Mouse (Mus musculus) layer of hippocampus, adult 9-10 months (tissue): ENCODE measurements around the gene Il17re.

Experiments used
- DNase-seq: peaks from one replicate; pipeline ENCODE4 v3.0.0; 2022; ENCODE audit warnings: low spot score

The Il17re gene

GRCm38 (mm10) chr6:113489410-113489809, 31.1 kb downstream of the Il17re start:
- DNase-seq, result no peak

DNA sequence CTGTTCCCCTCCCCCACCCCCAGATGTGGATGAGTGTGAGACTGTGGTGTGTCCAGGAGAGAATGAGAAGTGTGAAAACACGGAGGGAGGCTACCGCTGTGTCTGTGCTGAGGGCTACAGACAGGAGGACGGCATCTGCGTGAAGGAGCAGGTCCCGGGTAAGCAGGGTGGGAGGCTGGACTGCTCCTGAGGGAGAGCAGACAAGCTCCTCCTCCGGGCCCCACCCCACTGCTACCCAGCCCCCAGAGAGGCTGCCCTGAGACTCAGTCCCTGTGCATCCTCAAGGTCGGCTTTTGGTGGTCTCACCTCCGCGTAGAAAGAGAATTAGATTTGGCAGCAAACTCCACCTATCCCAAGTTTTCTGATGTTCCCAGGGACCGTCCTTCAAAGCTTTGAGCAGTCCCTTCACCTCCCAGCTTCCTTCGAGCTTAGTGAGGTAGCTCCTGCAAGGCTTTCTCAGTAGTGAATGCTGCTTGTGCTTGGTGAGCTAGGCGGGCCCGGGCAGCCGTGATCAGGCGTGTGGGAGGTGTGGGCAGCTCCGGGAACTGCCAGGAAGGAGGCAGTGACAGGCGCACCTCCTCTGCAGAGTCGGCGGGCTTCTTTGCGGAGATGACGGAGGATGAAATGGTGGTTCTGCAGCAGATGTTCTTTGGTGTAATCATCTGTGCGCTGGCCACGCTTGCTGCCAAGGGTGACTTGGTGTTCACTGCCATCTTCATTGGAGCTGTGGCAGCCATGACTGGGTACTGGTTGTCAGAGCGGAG, 34.0 kb downstream of the Il17re start:
- DNase-seq, result no peak

DNA sequence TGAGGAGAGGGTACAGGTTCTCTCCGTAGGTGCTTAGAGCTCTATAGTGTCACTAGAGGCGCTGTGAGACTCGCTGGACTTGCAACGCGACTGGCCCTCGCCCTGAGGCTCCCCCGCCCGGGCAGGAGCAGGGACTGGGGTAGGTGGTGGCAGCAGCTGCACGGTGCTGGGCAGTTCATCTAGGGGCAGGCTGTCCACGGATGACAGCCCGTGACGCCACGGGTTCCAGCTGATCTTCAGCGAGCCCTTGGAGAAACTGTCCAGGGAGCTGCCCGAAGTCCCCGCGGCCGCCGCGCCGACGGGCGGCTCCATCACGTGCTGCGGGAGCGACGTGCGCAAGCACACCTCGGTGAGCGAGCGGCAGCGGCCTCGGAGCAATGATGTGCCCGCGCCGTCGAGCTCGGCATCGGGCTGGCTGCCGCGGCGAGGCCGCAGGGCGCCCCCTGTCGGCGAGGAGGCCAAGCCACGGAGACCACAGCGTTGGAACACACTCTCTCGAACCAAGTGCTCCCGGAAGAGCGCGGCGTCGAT, 36.0 kb downstream of the Il17re start:
- DNase-seq, result peak; percentile 40

- no peak for DNase-seq
Observed at GRCm38 (mm10) chr6:113495071-113495675, 36.9 kb downstream of the Il17re start.

- DNase-seq, result no peak
Observed at GRCm38 (mm10) chr6:113499346-113499745, 41.1 kb downstream of the Il17re start.

DNA sequence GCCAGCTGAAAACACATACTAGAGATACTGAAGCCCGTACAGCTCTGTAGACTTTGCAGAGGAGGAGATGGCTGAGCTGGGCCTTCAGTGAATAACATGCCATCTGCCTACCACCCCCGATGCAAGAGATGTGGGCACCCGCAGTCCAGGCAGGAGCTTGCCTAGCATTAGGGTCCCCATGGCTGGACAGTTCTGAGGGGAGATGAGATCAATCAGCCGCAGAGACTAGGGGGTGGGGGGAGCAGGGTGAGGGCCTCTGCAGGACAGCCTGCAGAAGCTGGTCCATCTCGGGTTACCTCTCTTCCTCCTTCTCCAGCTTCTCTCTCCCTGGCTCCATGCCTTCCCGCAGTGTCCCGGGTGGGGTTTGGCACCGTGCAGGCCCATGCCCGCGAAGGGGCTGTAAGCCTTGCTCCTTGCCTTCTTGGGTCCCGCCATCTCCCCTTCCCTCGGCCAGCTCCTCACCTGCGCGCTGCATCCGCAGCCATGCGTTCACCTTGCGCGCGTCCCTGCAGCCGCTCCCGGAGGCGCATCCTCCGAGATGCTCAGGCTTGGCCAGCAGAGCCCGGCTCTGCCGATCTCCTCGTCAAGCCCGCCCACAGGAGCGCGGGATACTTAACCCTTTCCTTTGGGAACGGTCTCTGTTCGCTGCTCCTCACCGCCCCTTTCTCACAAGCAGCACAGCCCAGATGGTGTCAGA, 43.3 kb downstream of the Il17re start, which contains the start of gene Prrt3:
TSS of gene Prrt3 (minus strand) at position 544 of the 697 bp plus-strand sequence.
- DNase-seq, result no peak

DNA sequence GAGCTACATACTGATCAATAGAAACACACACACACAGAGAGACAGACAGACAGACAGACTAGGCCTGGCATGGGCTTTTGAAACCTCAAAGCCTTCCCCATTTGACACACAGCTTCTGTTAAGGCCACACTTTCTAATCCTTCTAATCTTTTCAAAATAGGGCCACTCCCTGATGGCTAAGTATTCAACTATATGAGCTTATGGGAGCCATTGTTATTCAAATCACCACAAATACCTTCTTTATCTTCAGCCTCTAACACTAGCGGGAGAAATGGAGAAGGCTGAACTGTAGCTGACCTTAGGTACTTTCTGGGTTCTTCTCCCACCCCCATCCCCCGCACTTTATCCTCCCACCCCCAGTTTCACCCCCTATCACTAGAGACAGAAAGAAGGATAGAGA, 44.5 kb downstream of the Il17re start:
- DNase-seq, result no peak

GRCm38 (mm10) chr6:113505689-113506088, 47.4 kb downstream of the Il17re start:
- DNase-seq, result no peak

GRCm38 (mm10) chr6:113507130-113507529, 48.8 kb downstream of the Il17re start:
- no peak for DNase-seq

- no peak for DNase-seq
Observed at GRCm38 (mm10) chr6:113508272-113508946, 50.1 kb downstream of the Il17re start.

DNA sequence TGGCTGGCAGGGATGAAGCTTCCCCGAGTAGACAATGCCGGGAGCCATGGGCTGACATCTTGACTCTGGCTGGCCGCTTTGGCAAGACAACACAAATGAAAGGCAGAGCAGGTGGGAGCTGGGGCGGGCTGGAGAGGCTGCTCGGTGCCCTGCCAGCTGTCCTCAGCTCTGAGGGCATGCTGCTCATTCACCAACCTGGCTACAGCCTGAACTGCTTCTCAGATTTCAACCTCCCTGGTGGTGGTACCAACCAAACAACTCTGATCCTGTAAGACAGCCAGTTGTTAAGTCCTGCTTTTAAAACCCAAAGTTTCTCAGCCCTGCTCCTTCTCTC, 50.6 kb downstream of the Il17re start:
- no peak for DNase-seq

DNA sequence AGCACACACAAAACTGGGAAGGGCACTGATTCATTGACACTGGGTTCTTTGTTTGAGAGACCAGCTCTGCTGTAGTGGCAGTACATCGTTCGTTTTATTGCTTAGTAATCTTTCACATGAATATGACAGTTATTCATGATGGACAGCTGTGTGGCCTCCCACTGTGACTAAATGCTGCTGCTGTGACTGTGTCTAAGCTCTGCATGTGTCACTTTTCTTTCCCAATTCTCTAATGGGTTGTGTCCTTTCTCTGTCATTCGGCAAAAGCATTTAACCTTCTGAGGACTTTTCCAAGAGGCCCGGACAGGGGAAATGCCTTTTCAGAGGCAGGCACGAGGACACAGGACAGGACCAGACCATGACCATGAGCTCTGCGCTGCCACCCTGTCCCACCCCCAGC, 55.7 kb downstream of the Il17re start:
- no peak for DNase-seq

DNA sequence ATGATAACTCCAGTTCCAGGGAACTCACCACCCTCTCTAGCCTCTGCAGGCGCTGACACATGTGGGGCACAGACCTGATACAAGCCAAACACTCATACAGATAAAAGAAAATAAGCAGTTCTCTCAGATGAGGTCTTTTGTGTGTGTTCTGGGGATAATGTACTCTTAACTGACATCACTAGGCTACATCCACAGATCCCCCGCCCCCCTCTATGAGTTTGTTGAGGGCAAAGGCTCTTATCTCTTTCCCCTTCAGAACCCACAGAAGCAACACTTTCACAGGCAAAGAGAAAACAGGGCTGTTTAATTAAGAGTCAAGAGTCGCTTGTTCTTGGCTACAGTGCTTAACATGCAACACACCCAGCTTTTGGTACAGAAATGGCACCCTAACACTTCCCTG, 56.3 kb downstream of the Il17re start:
- DNase-seq, result no peak

DNA sequence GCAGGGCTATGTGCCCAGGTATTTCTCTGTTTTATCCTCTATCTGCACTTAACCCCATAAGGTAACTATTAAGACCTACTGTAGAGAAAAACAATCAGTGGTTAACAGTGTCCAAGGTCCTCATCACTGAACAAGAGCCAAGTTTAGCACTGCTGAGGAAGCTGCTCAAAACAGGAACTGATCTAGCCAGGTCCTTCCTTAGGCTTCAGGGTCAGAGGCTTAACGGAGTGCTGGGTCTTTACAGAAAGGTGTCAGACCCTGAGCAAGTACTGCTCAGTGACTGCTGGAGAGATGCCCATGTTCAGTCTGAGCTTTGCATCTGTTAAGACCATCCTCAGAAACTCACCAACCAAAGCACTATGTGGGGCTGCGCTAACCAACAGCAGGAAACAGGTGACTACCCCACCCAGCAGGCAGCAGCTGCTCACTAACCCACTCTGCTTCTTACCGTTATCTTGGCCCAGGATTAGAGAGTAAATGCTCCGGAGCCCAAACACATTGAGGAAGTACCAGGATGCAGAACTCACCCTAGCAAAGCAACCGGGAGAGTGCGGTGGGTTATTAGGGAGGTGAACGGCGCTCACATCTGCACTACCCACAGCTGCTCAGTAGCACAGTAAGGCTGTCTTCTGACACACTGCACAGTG, 59.3 kb downstream of the Il17re start:
- no peak for DNase-seq
